Mouse (Mus musculus) thymus, adult 2 months (tissue): Measurements from ENCODE around the gene Heatr3.

ENCODE experiments used
- CTCF ChIP-seq: fragments of 200-500 bp; IDR thresholded peaks from 2 replicates; pipeline ENCODE4 v1.5.1; 2012; ENCODE audit warnings: mild to moderate bottlenecking, control low read depth, low read length, moderate library complexity, borderline replicate concordance; ENCODE audit not compliant: control insufficient read depth, poor library complexity, insufficient read depth; ENCODE audit errors: extremely low read depth
- POLR2A ChIP-seq: fragments of 200-500 bp; IDR thresholded peaks from 2 replicates; pipeline ENCODE4 v1.6.1; 2012; ENCODE audit warnings: mild to moderate bottlenecking, low read length, control low read depth, moderate library complexity; ENCODE audit not compliant: control insufficient read depth, poor library complexity, insufficient read depth; ENCODE audit errors: extremely low read depth

- TF ChIP-seq CTCF (no peak), POLR2A (no peak)
Measured at GRCm38 (mm10) chr8:88175264-88175663, 37.6 kb downstream of the Heatr3 start.
